Mouse (Mus musculus) retina, postnatal 7 days (tissue): Measurements from ENCODE around the gene Dst.
A peak's percentile ranks its signal among the peaks of the same experiment; 100 is the strongest.

Experiments
- DNase-seq: peaks from one replicate; pipeline ENCODE4 v3.0.0-alpha.2; 2012; ENCODE audit warnings: low read depth, low spot score

Gene Dst

GRCm38 (mm10) chr1:33977832-33978231, 69.8 kb downstream of the Dst start:
- no peak for DNase-seq

GRCm38 (mm10) chr1:33980420-33980819, 72.4 kb downstream of the Dst start:
- DNase-seq, result no peak

DNA sequence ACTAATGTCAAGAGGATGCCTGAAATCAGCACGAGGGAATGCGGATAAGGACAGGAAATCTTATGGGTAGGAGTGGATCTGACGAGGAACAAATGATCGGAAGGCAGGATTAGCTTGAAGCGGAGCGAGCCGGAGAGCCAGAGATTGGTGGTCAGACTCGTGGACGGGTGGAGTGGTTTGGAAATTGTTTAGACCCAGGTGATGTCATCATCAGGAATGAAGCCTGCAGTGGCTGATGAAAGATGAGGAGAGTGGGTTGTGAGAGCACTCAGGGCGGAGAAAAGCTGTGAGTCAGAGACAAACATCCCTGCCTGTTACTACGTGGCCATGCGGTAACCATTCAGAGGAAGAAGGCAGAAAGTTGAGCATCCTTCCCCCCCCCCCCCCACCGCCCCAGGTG, 81.6 kb downstream of the Dst start:
- no peak for DNase-seq

DNA sequence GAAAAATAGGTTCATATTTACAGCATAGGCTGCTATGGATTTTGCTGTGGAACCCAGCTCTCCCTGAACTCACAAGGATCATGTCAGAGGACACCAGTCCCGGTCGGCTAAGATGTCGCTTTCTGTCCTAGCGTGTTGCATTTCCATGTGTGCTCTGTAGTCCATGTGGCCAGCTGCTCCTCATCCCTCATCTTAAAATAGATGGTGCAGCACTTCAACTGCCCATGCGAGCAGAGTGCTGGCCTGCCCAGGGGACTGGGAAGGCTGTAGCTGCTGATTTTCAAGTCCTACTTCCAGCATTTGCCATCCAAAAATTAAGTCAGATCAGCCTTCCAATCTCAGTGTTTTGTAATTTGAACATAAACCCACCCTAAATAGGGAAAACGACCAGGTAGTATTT, 83.0 kb downstream of the Dst start:
- DNase-seq, result no peak

DNA sequence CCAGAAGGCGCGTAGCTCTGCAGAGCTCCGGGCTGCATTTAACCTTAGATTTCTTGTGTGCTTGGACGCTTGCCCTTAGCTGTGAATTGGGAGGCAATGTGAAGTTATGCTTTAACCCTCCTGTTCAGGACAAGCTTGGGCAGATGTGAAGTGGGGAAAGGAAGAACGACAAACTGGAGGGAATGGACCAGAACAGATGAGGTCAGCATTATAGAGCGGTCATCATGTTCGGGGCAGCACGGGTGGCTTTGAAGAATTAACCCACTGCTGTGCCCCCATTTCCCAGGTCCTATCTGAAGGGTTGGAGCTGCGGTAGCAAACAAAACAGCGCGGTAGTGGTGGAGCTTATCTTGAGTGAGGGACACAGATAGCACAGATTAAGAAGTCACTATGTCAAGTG, 84.8 kb downstream of the Dst start:
- DNase-seq, result no peak

DNA sequence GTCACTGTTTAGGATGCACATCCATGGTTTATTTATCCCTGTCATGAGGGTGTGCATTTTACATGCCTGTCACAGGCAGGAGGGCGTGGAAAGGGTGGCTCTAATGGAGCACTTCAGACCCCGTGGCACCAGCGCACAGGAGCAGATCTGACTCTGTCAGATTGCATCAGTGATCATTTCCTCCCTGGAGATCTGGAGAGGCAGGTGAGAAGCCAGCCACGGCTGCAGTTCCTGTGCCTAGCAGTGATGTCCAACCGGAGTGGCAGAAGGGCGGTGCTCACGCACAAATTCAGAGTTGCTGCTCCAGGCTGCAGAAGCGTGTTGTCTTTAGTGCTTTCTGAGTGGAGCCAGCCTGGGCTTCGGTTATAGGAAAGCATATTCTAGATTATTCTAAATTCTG, 86.2 kb downstream of the Dst start:
- no peak for DNase-seq

GRCm38 (mm10) chr1:33995386-33995785, 87.4 kb downstream of the Dst start:
- no peak for DNase-seq

- no peak for DNase-seq
Measured at GRCm38 (mm10) chr1:33996105-33996887, 88.3 kb downstream of the Dst start.

- DNase-seq, result no peak
Measured at GRCm38 (mm10) chr1:34002321-34002720, 94.3 kb downstream of the Dst start.

DNA sequence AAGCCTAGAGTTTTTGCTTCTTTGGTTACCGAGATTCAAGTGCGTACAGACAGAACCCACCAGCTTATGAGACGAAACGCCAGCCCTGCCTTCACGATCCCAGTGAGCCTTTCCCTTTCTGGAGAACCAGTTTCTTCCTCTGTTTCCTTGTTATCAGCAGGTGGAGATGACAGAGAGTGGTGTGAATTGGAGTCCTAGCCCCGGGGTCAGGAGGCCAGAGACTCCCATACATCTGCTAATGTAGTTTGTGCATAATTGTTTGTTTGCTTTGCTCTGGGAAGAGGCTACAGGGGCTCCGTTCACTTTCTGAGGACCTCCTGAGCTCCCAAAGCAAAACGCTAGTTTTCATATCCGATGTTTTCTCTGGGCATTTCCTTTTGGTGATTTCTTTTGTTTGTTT, 94.9 kb downstream of the Dst start:
- DNase-seq, result no peak

GRCm38 (mm10) chr1:34005238-34005725, 97.3 kb downstream of the Dst start:
- no peak for DNase-seq

- DNase-seq, result peak; percentile 37
Measured at GRCm38 (mm10) chr1:34005726-34006638, 98.0 kb downstream of the Dst start.

GRCm38 (mm10) chr1:34006828-34007361, 98.9 kb downstream of the Dst start:
- DNase-seq, result no peak

DNA sequence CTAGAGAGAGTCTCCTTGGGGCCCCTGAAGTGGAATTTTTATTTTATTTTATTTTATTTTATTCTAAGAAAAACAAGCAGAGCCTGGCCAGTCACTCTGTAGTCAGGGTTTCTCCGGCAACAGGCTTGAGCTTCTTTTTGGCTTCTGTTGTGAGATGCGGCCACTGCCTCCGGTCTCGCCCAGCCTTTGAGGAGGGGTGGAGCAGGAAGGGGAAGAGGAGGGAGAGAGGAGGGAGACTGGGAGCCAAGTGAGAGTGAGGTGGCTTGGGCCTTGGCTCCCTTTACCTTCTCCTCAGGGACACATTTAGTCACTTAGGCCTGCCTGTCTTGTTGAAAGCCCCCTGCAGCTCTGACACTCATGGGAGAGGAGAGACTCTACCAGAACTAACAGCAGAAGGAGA, 99.4 kb downstream of the Dst start:
- DNase-seq, result no peak

- no peak for DNase-seq
Measured at GRCm38 (mm10) chr1:34011051-34011677, 103.1 kb downstream of the Dst start.

- no peak for DNase-seq
Measured at GRCm38 (mm10) chr1:34011821-34012271, 103.8 kb downstream of the Dst start.

DNA sequence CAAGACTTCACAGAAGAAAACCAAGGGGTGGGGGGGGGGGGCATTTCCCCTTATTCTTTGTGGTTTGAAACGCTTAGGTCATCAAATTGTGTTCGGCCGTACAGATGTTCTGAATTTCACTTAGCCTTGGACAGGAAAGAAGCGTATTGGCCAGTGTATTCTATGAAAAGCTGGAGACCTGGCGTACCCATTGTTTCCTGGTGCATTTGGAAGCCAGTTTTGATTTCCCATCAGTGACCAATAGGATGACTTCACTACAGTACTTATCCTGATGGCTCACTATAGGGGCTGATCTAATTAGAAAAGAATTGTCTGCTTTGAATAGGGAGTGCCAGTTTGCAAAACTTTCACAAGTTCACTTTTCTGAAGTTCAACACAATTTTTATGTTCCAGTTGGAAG, 105.5 kb downstream of the Dst start:
- no peak for DNase-seq

DNA sequence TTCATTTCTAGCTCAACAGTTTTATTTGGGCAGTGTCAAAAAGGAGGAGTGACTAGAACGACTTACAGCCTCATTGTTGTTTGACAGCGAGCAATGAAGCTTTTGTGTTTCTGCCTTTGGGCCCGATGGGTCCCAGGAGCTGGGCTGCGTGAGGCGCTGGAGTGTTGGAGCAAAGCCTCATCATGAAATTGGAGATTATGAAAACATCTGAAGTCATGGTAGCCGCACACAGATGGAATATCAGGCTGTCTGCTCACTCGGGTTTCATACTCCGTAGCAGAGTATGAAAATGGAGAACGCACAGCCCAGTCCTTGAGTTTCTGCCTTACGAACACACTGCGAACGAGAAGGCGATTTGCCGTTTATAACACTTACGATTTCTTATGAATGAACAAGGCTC, 108.8 kb downstream of the Dst start:
- no peak for DNase-seq

GRCm38 (mm10) chr1:34017323-34017722, 109.3 kb downstream of the Dst start:
- DNase-seq, result no peak

- DNase-seq, result no peak
Measured at GRCm38 (mm10) chr1:34020599-34020998, 112.6 kb downstream of the Dst start.

- no peak for DNase-seq
Measured at GRCm38 (mm10) chr1:34021574-34021973, 113.5 kb downstream of the Dst start.

DNA sequence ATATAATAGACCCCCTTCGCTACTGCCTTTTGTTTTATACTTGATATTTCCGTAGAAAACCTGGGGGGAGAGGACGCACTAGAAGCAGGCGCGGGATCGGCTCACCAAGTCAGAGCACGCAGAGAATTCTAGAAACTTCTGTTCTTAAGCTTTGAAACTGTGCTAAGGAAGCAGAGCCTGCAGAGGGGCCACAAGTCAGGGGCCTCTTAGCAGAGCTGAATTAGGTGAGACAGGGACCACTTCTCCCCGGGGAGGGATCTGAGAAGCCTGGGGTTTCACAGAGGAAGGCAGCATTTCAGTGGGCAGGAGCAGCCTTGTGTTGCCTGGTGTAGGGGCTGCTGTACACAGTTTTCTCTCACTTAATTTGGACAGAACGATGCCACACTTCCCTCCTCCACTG, 115.1 kb downstream of the Dst start:
- no peak for DNase-seq
